Mouse (Mus musculus): Measurements from ENCODE around the gene Eif2ak1. TPM values are rescaled to one million over a fixed set of nuclear protein-coding genes. Genes with fewer than 3 reads are reported as not detected.

Gene Eif2ak1
- polyA plus RNA-seq, 1 experiment from 2014 or later: 35.4 TPM

DNA sequence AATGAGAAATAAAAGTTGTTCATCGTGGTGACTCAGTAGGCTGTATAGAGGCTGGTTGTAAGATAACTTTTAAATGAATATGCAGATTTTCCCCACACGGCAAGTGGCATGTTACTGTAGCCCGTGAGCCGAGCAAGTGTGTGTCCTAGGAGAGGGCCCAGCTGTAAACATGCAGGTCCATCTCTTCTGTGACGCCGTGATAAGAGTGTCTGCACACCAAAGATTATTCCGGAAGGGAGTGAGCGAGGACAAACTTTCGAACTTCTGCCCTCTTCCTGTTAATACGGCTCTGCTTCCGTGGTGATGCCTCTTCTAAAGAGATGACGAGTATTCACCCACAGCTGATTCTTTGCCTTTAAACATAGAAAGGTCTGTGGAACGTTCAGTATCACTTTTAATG lies 1.4 kb downstream of the Eif2ak1 start:
- Histone ChIP-seq H3K4me3 (peak overlapping the region; percentile 20), H3K27ac (ENCODE audit: poor library complexity, severe bottlenecking) (peak overlapping the region; percentile 51)

DNA sequence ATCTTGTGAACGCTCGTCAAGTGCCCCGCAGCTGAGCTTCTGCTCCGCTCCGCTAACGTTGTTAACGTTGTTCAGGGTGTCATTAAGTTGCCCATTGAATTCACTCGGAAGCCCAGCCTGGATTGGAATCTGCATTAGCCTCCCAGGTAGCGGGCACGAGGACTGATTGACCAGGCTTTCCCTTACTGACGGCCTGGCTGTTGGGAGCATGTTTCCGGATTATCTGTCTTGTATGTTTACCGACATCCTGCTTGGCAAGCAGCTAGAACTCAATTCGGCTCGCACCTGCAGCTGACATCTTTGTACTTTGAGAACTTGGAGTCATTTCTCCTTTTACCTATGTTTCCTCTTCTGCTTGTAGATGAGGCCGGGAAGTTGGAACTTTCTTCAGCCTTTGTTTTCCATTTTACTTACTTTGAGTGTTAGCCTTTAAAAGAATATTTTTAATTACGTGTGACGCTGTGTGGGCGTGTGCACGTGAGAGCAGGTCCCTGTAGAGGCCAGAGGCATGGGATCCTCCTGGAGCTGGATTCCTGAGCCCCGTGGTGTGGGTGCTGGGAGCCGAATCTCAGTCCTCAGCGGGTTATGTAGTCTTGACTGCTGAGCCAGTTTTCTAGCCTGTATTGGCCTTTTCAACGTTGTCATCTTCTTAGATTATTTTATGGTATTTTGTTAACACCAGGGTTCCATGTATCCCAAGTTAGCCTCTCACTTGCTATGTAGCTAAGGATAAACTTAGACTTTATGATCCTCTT lies 2.5 kb downstream of the Eif2ak1 start:
- Histone ChIP-seq H3K27ac (ENCODE audit: poor library complexity, severe bottlenecking) (no peak overlapping the region), H3K9ac (0 out of 2 replicates have a peak overlapping the region, but pooled peaks have one; percentile 7), H3K36me3 (no peaks in the 10 kb centered on the region), H3K9me3 (replicated peaks) (no peaks in the 10 kb centered on the region), H3K4me1 (replicated peaks) (peaks cover 7% of the 10 kb centered on the region; the same call in 1 of the 2 replicates), H3K4me2 (peak overlapping the region; percentile 42), H3K27me3 (replicated peaks) (no peaks in the 10 kb centered on the region), H3K4me3 (peak overlapping the region; percentile 21)
- no peak for ATAC-seq (ENCODE audit: insufficient number of reproducible peaks, low FRiP score)
- WGBS: 91% methylated on average over 24 of the region's 24 CpGs

More for the DNA sequence above, 1.4 kb downstream of the Eif2ak1 start:
- Histone ChIP-seq H3K9ac (no peak overlapping the region), H3K27me3 (replicated peaks) (no peaks in the 10 kb centered on the region), H3K9me3 (replicated peaks) (no peaks in the 10 kb centered on the region), H3K4me2 (peak overlapping the region; percentile 44), H3K36me3 (no peaks in the 10 kb centered on the region), H3K4me1 (replicated peaks) (peaks cover 7% of the 10 kb centered on the region; the same call in 1 of the 2 replicates)
- 52% methylated on average over 13 of the region's 13 CpGs for WGBS
- peak; percentile 87 for ATAC-seq (ENCODE audit: insufficient number of reproducible peaks, low FRiP score)

- H3K4me3 ChIP-seq: no peak overlapping the region
- H3K4me2 ChIP-seq: peak overlapping the region; percentile 42
Measured at GRCm38 (mm10) chr5:143820820-143821219, 3.2 kb downstream of the Eif2ak1 start.

DNA sequence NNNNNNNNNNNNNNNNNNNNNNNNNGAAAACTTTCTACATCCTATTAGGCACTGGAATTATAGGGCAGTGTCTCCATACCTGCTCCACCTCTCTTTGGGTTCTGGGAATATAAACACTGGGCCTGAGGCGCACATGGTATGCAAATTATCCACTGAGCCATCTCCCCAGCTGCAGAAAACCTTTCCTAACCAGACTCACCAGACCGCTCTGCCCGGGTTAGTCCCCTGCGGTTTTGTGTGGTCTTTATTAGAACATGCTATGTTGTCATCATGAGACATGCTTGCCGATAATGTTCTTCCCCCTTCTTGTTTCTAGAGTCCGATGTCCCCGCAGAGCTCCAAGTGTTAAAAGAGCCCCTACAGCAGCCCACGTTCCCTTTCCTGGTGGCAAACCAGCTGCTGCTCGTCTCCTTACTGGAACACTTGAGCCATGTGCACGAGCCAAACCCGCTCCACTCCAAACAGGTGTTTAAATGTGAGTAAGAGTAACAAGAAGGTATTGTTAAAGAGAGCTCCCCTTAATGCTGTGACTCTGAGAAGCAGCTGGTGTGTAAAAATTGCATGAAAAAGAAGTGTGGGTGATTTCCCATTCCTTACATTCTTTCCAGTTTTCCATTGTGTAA lies 54.1 kb downstream of the Eif2ak1 start:
- no peak for ATAC-seq (ENCODE audit: insufficient number of reproducible peaks, low FRiP score)
- Histone ChIP-seq H3K36me3 (peaks cover 47% of the 10 kb centered on the region), H3K4me2 (no peak overlapping the region), H3K9me3 (replicated peaks) (no peaks in the 10 kb centered on the region), H3K4me3 (no peak overlapping the region), H3K27me3 (replicated peaks) (no peaks in the 10 kb centered on the region), H3K4me1 (replicated peaks) (no peaks in the 10 kb centered on the region), H3K27ac (ENCODE audit: poor library complexity, severe bottlenecking) (no peak overlapping the region), H3K9ac (no peak overlapping the region)
- 87% methylated on average over 11 of the region's 11 CpGs for WGBS

More at GRCm38 (mm10) chr5:143820820-143821219, 3.2 kb downstream of the Eif2ak1 start:
- H3K27ac ChIP-seq (ENCODE audit: poor library complexity, severe bottlenecking): no peak overlapping the region
- no peak for ATAC-seq (ENCODE audit: insufficient number of reproducible peaks, low FRiP score)
- WGBS: 87% methylated on average over 5 of the region's 5 CpGs
- H3K9me3 ChIP-seq (replicated peaks): no peaks in the 10 kb centered on the region
- peaks cover 7% of the 10 kb centered on the region; the same call in 1 of the 2 replicates for H3K4me1 ChIP-seq (replicated peaks)
- no peaks in the 10 kb centered on the region for H3K27me3 ChIP-seq (replicated peaks)
- no peak overlapping the region for H3K9ac ChIP-seq
- H3K36me3 ChIP-seq: no peaks in the 10 kb centered on the region

GRCm38 (mm10) chr5:143874571-143874970 lies 57.0 kb downstream of the Eif2ak1 start:
- 59% methylated on average over 4 of the region's 4 CpGs for WGBS
- no peaks in the 10 kb centered on the region for H3K9me3 ChIP-seq (replicated peaks)
- ATAC-seq (ENCODE audit: insufficient number of reproducible peaks, low FRiP score): no peak

DNA sequence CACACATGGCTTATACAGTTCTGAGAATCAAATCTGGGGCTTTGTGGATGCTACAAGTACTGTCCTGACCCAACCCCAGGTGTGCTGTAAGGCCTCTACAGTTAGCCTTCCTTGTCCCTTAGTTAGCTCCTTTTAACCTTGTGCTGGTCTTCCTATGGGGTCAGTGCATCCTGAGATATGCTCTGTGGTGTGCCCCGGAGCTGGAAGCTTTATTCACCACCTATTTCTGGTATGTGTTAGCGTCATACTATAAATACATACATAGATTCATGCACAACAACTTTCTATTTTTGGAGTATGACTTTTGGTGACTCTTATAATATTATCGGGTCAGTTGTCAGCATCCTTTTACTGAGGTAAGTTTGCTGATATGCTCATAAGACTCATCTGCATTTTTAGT lies 67.7 kb downstream of the Eif2ak1 start:
- 76% methylated on average over 3 of the region's 3 CpGs for WGBS

More at GRCm38 (mm10) chr5:143874571-143874970, 57.0 kb downstream of the Eif2ak1 start:
- Histone ChIP-seq H3K36me3 (peaks cover 73% of the 10 kb centered on the region), H3K27me3 (replicated peaks) (no peaks in the 10 kb centered on the region), H3K4me2 (no peak overlapping the region), H3K27ac (ENCODE audit: poor library complexity, severe bottlenecking) (no peak overlapping the region), H3K4me1 (replicated peaks) (no peaks in the 10 kb centered on the region), H3K4me3 (no peak overlapping the region), H3K9ac (no peak overlapping the region)

DNA sequence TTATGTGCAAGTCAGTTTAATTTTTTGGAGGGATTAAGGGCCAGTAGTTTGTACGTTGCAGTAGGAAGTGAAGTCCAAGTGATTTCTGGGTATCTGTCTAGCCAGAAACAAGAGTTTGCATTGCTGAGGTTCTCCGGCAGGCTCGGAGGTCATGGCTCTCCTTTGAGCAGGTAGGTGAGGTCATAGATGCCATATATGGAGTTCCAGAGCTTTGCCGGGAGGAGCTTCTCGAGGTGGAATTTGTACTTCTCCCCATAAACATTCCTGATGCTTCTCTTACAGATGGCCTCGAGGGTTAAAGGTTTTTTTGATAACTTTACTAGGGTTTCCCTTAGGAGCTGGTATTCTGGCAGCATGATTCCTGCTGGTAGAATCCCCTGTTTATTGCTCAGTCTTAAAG lies 73.2 kb downstream of the Eif2ak1 start:
- ATAC-seq (ENCODE audit: insufficient number of reproducible peaks, low FRiP score): no peak
- Histone ChIP-seq H3K27me3 (replicated peaks) (no peaks in the 10 kb centered on the region), H3K27ac (ENCODE audit: poor library complexity, severe bottlenecking) (no peak overlapping the region), H3K9me3 (replicated peaks) (no peaks in the 10 kb centered on the region), H3K4me3 (no peak overlapping the region), H3K9ac (no peak overlapping the region), H3K4me1 (replicated peaks) (0 out of 2 replicates have a peak, but pooled peaks cover 6% of the 10 kb centered on the region), H3K36me3 (peaks cover 83% of the 10 kb centered on the region), H3K4me2 (no peak overlapping the region)
- WGBS: 66% methylated on average over 6 of the region's 6 CpGs

More for the DNA sequence above, 67.7 kb downstream of the Eif2ak1 start:
- no peak for ATAC-seq (ENCODE audit: insufficient number of reproducible peaks, low FRiP score)
- Histone ChIP-seq H3K4me1 (replicated peaks) (no peaks in the 10 kb centered on the region), H3K9me3 (replicated peaks) (no peaks in the 10 kb centered on the region), H3K9ac (no peak overlapping the region), H3K27ac (ENCODE audit: poor library complexity, severe bottlenecking) (no peak overlapping the region), H3K4me2 (no peak overlapping the region), H3K4me3 (no peak overlapping the region), H3K27me3 (replicated peaks) (no peaks in the 10 kb centered on the region), H3K36me3 (peaks cover 91% of the 10 kb centered on the region)

GRCm38 (mm10) chr5:143892255-143892886 lies 74.8 kb downstream of the Eif2ak1 start:
- ATAC-seq (ENCODE audit: insufficient number of reproducible peaks, low FRiP score): no peak
- Histone ChIP-seq H3K4me1 (replicated peaks) (0 out of 2 replicates have a peak, but pooled peaks cover 6% of the 10 kb centered on the region), H3K4me2 (no peak overlapping the region), H3K9me3 (replicated peaks) (no peaks in the 10 kb centered on the region), H3K4me3 (no peak overlapping the region), H3K9ac (no peak overlapping the region), H3K27ac (ENCODE audit: poor library complexity, severe bottlenecking) (no peak overlapping the region), H3K27me3 (replicated peaks) (no peaks in the 10 kb centered on the region), H3K36me3 (peaks cover 79% of the 10 kb centered on the region)
- WGBS: 37% methylated on average over 9 of the region's 9 CpGs

DNA sequence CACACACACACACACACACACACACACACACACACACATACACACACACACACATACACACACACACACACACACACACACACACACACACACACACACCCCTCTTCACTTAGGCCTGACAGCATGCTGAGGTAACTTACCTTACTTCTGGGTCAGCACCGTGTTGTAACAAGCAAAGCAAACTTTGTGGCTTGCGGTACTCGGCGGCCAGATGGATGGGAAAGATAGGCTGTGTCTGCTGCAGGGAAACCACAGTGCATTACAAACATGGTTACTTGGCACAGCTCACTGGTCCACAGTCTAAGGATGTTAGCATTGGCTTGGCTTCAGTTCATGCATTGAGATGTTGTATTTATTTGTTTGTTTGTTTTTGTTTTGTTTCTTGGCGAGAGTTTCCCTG lies 75.8 kb downstream of the Eif2ak1 start:
- Histone ChIP-seq H3K9ac (no peak overlapping the region; the same call in 1 of the 2 replicates), H3K36me3 (peaks cover 79% of the 10 kb centered on the region), H3K4me3 (no peak overlapping the region), H3K4me1 (replicated peaks) (0 out of 2 replicates have a peak, but pooled peaks cover 6% of the 10 kb centered on the region), H3K27me3 (replicated peaks) (no peaks in the 10 kb centered on the region), H3K4me2 (no peak overlapping the region), H3K9me3 (replicated peaks) (no peaks in the 10 kb centered on the region), H3K27ac (ENCODE audit: poor library complexity, severe bottlenecking) (no peak overlapping the region)
- WGBS: 72% methylated on average over 5 of the region's 5 CpGs
- ATAC-seq (ENCODE audit: insufficient number of reproducible peaks, low FRiP score): no peak

- 84% methylated on average over 14 of the region's 14 CpGs for WGBS
- no peak within 1 kb of the TSS for H3K27ac ChIP-seq (ENCODE audit: poor library complexity, severe bottlenecking)
- H3K9me3 ChIP-seq (replicated peaks): no peaks in the 10 kb centered on the region
- H3K4me2 ChIP-seq: no peak within 1 kb of the TSS
- no peak within 1 kb of the TSS for H3K4me3 ChIP-seq
- no peak for ATAC-seq (ENCODE audit: insufficient number of reproducible peaks, low FRiP score)
- no peak within 1 kb of the TSS for H3K9ac ChIP-seq
- peaks cover 86% of the 10 kb centered on the region for H3K36me3 ChIP-seq
- H3K27me3 ChIP-seq (replicated peaks): no peaks in the 10 kb centered on the region
- no peaks in the 10 kb centered on the region for H3K4me1 ChIP-seq (replicated peaks)
Measured at GRCm38 (mm10) chr5:143897635-143898330, 80.2 kb downstream of the Eif2ak1 start, which contains the start of gene Ankrd61. TSS of gene Ankrd61 (minus strand) at chr5:143897685.

All from heart, embryonic 12.5 days (tissue).